Mouse (Mus musculus) embryonic facial prominence, embryonic 12.5 days (tissue): ENCODE measurements around the gene Zfp385b. TPM values are rescaled to one million over a fixed set of nuclear protein-coding genes. Genes with fewer than 3 reads are reported as not detected.

ENCODE experiments used
- ATAC-seq: fragments of 200-750 bp; cut with Nextera tagmentation; 2 replicates; pipeline ENCODE4 v1.8.0; 2017; ENCODE audit not compliant: insufficient number of reproducible peaks, insufficient read depth, low FRiP score, low TSS enrichment
- H3K27ac ChIP-seq: fragments of 300-500 bp; sonication (generic); 2 replicates; pipeline ENCODE4 v1.5.1; 2016; ENCODE audit warnings: mild to moderate bottlenecking
- H3K27me3 ChIP-seq: fragments of 300-500 bp; sonication (generic); 2 replicates; pipeline ENCODE4 v1.6.1; 2016; ENCODE audit warnings: mild to moderate bottlenecking, moderate library complexity
- H3K36me3 ChIP-seq: fragments of 300-500 bp; sonication (generic); 2 replicates; pipeline ENCODE4 v1.6.1; 2016; ENCODE audit warnings: mild to moderate bottlenecking
- H3K4me1 ChIP-seq: fragments of 300-500 bp; sonication (generic); 2 replicates; pipeline ENCODE4 v1.6.1; 2016
- H3K4me2 ChIP-seq: fragments of 300-500 bp; sonication (generic); replicated peaks from 2 replicates; pipeline ENCODE4 v1.6.1; 2016; ENCODE audit warnings: mild to moderate bottlenecking, moderate library complexity
- H3K4me3 ChIP-seq: fragments of 300-500 bp; sonication (generic); 2 replicates; pipeline ENCODE4 v1.5.1; 2016; ENCODE audit warnings: mild to moderate bottlenecking
- H3K9ac ChIP-seq: fragments of 300-500 bp; sonication (generic); 2 replicates; pipeline ENCODE4 v1.6.1; 2016; ENCODE audit warnings: mild to moderate bottlenecking, moderate library complexity
- H3K9me3 ChIP-seq: fragments of 300-500 bp; sonication (generic); 2 replicates; pipeline ENCODE4 v1.6.1; 2016; ENCODE audit warnings: mild to moderate bottlenecking, moderate library complexity
- whole genome bisulfite sequencing: fragments of 180-500 bp; shearing (Covaris S2); methylation state at CpG from one replicate; pipeline ENCODE4 v1.1.7; 2016; 5-methylcytosine and 5-hydroxymethylcytosine counted together
- polyA plus RNA-seq: library from polyadenylated mRNA; unstranded; fragments of >200 nt; fragmentation: Nextera tagmentation; extraction: Ambion mirVana; gene quantifications from 2 replicates; pipeline ENCODE4 v1.2.1, GENCODE M21; 2016

The Zfp385b gene
- polyA plus RNA-seq, 1 experiment from 2014 or later = 3.6 TPM

DNA sequence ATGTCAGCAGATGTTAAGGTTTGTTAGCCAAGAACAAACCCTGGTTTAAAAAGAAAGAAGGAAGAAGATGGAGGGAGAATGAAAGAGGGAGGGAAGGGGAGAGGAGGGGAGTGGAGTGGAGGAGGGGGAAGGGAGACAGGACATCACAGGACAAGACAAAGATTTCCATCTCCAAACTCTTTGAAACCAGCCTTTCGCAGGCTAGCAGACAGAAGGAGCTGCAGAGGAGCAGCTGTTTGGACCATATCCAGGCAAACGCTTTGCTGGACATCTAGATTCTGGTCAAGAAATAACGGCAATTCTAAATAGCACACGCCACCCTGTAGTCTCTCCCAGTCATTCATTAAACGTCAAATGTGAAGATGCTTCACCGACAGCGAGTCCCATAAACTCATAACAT, 38.0 kb downstream of the Zfp385b start:
- 82% methylated on average over 7 of the region's 7 CpGs for WGBS
- ATAC-seq = no peak
- H3K27ac ChIP-seq = no peak overlapping the region
- no peak overlapping the region for H3K4me3 ChIP-seq
- no peaks in the 10 kb centered on the region for H3K9me3 ChIP-seq
- no peaks in the 10 kb centered on the region for H3K36me3 ChIP-seq
- H3K4me2 ChIP-seq = no peak overlapping the region
- no peaks in the 10 kb centered on the region for H3K4me1 ChIP-seq
- no peaks in the 10 kb centered on the region for H3K27me3 ChIP-seq
- H3K9ac ChIP-seq = no peak overlapping the region

GRCm38 (mm10) chr2:77777781-77778180, 41.7 kb downstream of the Zfp385b start:
- Histone ChIP-seq H3K4me1 (no peaks in the 10 kb centered on the region), H3K27ac (no peak overlapping the region), H3K27me3 (no peaks in the 10 kb centered on the region), H3K4me2 (no peak overlapping the region), H3K9me3 (no peaks in the 10 kb centered on the region), H3K36me3 (no peaks in the 10 kb centered on the region), H3K4me3 (no peak overlapping the region), H3K9ac (no peak overlapping the region)
- WGBS = 38% methylated on average over 6 of the region's 6 CpGs
- no peak for ATAC-seq

DNA sequence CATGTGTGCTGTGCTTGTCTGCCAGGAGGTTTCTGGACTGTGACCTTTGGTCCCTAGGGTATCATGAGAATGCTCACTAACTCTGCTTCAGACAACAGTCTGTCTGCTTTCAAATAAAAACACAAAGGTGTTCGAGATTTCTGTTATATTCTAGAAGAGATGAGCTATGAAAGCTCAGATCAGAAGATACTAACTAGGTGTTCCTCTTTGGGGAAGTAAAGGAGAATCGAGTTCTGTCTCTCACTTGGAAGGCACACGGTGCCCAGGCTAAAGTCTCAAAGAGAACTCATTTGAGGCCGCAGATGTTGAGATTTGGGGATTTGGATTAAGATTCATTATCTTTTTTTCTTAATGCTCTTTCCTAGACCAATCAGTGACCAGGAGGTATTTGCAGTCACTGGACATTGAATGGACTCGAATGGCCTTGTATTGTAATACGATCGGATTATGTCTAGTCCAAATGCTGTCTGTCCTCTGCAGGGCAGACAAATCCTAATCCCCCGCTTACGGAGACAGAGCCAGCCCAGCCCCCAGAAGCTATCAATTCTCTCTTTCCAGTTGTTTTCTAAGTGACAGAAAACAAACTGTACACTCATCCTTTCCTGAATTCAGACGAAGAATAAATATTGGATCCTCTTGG, 42.3 kb downstream of the Zfp385b start:
- H3K4me2 ChIP-seq = no peak overlapping the region
- H3K9me3 ChIP-seq = no peaks in the 10 kb centered on the region
- no peaks in the 10 kb centered on the region for H3K36me3 ChIP-seq
- no peak overlapping the region for H3K4me3 ChIP-seq
- H3K4me1 ChIP-seq = no peaks in the 10 kb centered on the region
- no peak overlapping the region for H3K27ac ChIP-seq
- ATAC-seq = no peak
- no peaks in the 10 kb centered on the region for H3K27me3 ChIP-seq
- 59% methylated on average over 10 of the region's 10 CpGs for WGBS
- H3K9ac ChIP-seq = no peak overlapping the region

- Histone ChIP-seq H3K27me3 (no peaks in the 10 kb centered on the region), H3K4me2 (no peak overlapping the region), H3K27ac (no peak overlapping the region), H3K4me3 (no peak overlapping the region), H3K4me1 (no peaks in the 10 kb centered on the region), H3K36me3 (no peaks in the 10 kb centered on the region), H3K9me3 (no peaks in the 10 kb centered on the region), H3K9ac (no peak overlapping the region)
- WGBS = 74% methylated on average over 15 of the region's 15 CpGs
- no peak for ATAC-seq
Measured at GRCm38 (mm10) chr2:77775247-77775880, 44.1 kb downstream of the Zfp385b start.

DNA sequence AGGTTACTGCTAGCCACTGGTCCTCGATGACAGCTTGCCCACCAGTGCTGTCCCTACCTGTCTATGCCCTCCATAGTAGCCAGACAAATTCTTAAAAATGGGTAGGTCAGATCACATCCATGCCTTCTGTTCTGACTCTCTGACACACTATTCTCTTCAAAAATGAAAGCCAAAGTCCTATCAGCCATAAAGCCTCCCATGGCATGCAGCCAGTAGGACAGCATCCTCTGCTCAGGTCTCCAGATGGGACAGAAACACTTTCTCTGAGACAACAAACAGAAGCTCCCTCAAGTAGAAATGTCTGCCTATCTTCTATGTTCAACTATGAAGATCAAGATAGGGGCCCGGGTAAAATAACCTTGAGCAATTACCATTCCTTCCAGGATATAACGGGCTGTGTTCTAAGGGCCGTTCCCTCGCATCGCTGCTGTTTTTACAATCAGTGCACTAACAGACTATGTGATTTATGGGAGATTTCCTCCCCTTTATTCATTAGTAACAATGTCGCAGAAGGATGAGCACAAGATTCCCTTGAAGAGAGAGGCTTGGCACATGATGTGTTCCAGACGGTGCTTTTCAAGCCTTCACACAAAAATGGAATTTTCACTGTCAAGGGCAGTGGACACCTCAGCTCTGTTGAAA, 49.3 kb downstream of the Zfp385b start:
- H3K27ac ChIP-seq = no peak overlapping the region
- ATAC-seq = no peak
- H3K4me1 ChIP-seq = no peaks in the 10 kb centered on the region
- no peaks in the 10 kb centered on the region for H3K36me3 ChIP-seq
- no peak overlapping the region for H3K9ac ChIP-seq
- 83% methylated on average over 8 of the region's 8 CpGs for WGBS
- H3K27me3 ChIP-seq = no peaks in the 10 kb centered on the region
- no peak overlapping the region for H3K4me2 ChIP-seq
- H3K4me3 ChIP-seq = no peak overlapping the region
- no peaks in the 10 kb centered on the region for H3K9me3 ChIP-seq

DNA sequence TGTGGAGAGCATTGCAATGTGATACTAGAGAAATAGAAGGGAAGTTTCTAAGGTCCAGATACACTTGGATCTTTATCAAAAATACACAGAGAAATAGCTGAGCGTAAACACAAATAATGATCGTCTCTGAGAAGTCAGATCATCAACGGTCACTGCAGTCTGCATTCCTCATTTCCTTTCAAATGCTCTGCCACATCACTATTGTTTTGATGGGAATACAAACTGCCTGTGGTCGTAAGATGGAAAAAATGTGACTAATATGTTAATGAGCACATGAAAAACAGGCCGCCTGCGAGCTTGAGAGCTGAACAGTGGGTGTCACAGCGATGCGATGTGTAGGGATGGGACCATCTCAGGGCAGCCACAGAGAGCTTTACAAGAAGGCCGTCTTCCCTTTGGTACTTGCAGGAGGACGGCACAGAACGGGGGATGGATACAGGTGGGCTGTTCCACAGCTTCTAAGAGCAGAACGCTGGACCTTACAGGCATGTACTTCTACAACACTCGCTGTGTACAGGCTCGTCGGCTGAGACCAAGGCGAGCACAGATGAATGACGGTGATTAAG, 51.0 kb downstream of the Zfp385b start:
- no peak for ATAC-seq

DNA sequence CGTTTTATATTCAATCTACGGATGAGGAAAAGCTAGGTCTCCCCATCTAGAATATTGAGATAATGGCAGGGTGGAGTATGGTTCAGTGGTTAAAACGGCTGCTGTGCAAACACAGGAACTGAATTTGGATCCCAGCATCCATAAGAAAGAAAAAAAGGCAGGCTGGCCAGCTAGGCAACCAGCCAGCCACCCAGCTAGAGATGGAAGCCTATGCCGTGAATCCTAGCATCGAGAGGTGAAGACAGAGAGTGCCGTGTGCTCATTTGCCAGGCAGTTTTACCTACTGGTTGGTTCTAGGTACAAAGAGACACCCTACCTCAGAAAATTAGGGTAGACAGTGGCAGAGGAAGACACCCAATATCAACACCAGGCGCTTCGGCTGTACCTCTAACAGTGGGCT, 57.5 kb downstream of the Zfp385b start:
- H3K4me1 ChIP-seq = no peaks in the 10 kb centered on the region
- no peaks in the 10 kb centered on the region for H3K9me3 ChIP-seq
- no peak overlapping the region for H3K4me3 ChIP-seq
- no peaks in the 10 kb centered on the region for H3K27me3 ChIP-seq
- WGBS = 93% methylated on average over 8 of the region's 8 CpGs
- H3K9ac ChIP-seq = no peak overlapping the region
- H3K4me2 ChIP-seq = no peak overlapping the region
- H3K27ac ChIP-seq = no peak overlapping the region
- no peak for ATAC-seq
- H3K36me3 ChIP-seq = no peaks in the 10 kb centered on the region

More for the DNA sequence above, 51.0 kb downstream of the Zfp385b start:
- H3K9me3 ChIP-seq = no peaks in the 10 kb centered on the region
- H3K27me3 ChIP-seq = no peaks in the 10 kb centered on the region
- H3K36me3 ChIP-seq = no peaks in the 10 kb centered on the region
- H3K27ac ChIP-seq = no peak overlapping the region
- H3K9ac ChIP-seq = no peak overlapping the region
- no peak overlapping the region for H3K4me3 ChIP-seq
- WGBS = 79% methylated on average over 17 of the region's 17 CpGs
- H3K4me1 ChIP-seq = no peaks in the 10 kb centered on the region
- no peak overlapping the region for H3K4me2 ChIP-seq

DNA sequence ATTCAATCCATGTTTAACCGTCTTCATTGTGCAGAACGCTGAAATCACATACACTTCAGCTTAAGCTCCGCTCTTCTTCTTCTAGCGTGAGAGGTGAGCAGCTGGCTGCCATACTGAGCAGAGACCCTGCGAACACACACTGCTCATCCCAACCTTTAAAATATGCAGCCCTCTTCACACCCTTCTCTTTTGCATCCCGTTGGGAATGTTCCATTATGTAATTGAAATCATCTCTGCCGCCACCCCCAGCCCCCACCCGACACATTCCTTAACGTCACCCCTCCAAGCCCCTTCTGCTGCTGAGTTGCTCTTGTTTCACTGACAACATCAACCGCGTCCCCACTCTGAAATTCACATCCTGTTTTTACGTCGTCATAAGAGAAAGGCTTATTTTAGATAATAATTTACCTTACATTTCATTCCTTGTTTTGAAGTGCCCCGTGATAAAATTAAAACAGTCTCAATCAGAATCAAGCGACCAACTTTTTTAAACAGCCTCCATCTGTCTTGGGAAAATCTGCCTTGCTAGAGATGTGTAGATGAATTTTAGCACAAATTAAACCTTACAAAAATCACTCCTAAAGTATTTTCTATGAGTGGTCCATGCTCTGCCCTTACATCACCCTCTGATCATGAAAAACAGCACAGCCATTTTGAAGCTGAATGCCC, 60.9 kb downstream of the Zfp385b start:
- no peaks in the 10 kb centered on the region for H3K9me3 ChIP-seq
- H3K4me1 ChIP-seq = no peaks in the 10 kb centered on the region
- no peak overlapping the region for H3K4me2 ChIP-seq
- ATAC-seq = no peak
- H3K4me3 ChIP-seq = no peak overlapping the region
- no peak overlapping the region for H3K9ac ChIP-seq
- no peak overlapping the region for H3K27ac ChIP-seq
- 73% methylated on average over 15 of the region's 15 CpGs for WGBS
- H3K36me3 ChIP-seq = no peaks in the 10 kb centered on the region
- H3K27me3 ChIP-seq = no peaks in the 10 kb centered on the region

DNA sequence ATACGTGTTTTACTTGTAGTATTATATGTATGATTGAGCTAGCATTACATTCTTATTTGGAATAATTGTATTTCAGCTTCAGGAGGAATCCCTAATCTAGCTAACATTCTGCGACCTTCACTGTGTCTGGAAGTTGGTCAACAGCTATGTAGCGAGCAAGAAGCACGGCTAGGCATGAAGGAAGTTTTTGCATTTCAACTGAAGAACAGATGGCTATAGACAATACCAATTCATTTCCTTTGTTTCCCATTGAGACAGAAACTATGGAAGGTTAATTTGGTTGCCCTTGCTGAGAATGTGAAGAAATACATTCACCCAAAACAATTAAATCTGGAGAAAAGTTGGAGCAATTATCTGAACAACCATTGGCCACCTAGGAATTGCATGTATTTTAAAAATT, 66.9 kb downstream of the Zfp385b start:
- no peak for ATAC-seq
- Histone ChIP-seq H3K4me3 (no peak overlapping the region), H3K27me3 (no peaks in the 10 kb centered on the region), H3K36me3 (no peaks in the 10 kb centered on the region), H3K4me2 (no peak overlapping the region), H3K4me1 (no peaks in the 10 kb centered on the region), H3K9me3 (no peaks in the 10 kb centered on the region), H3K27ac (no peak overlapping the region), H3K9ac (no peak overlapping the region)
- 81% methylated on average over 4 of the region's 4 CpGs for WGBS

GRCm38 (mm10) chr2:77749631-77750030, 69.8 kb downstream of the Zfp385b start:
- WGBS = 34% methylated on average over 3 of the region's 3 CpGs
- no peaks in the 10 kb centered on the region for H3K4me1 ChIP-seq
- H3K4me3 ChIP-seq = no peak overlapping the region
- no peak overlapping the region for H3K9ac ChIP-seq
- ATAC-seq = no peak
- H3K36me3 ChIP-seq = no peaks in the 10 kb centered on the region
- no peaks in the 10 kb centered on the region for H3K27me3 ChIP-seq
- no peaks in the 10 kb centered on the region for H3K9me3 ChIP-seq
- H3K27ac ChIP-seq = no peak overlapping the region
- H3K4me2 ChIP-seq = no peak overlapping the region

GRCm38 (mm10) chr2:77746417-77746816, 73.0 kb downstream of the Zfp385b start:
- no peak overlapping the region for H3K4me2 ChIP-seq
- H3K4me3 ChIP-seq = no peak overlapping the region
- no peak overlapping the region for H3K9ac ChIP-seq
- H3K4me1 ChIP-seq = no peaks in the 10 kb centered on the region
- H3K36me3 ChIP-seq = no peaks in the 10 kb centered on the region
- H3K9me3 ChIP-seq = no peaks in the 10 kb centered on the region
- no peak overlapping the region for H3K27ac ChIP-seq
- no peak for ATAC-seq
- no peaks in the 10 kb centered on the region for H3K27me3 ChIP-seq
- WGBS = 79% methylated on average over 5 of the region's 5 CpGs
